Mouse (Mus musculus) heart, embryonic 13.5 days (tissue): ENCODE results near the gene Lbh. TPM values are rescaled to one million over a fixed set of nuclear protein-coding genes. Genes with fewer than 3 reads are reported as not detected.

Source experiments
- ATAC-seq: fragments of 200-750 bp; cut with Nextera tagmentation; 2 replicates; pipeline ENCODE4 v1.8.0; 2017; ENCODE audit warnings: moderate TSS enrichment; ENCODE audit not compliant: insufficient number of reproducible peaks, low FRiP score, low TSS enrichment; ENCODE audit errors: extremely low read depth
- H3K27ac ChIP-seq: fragments of 300-500 bp; sonication (generic); replicated peaks from 2 replicates; pipeline ENCODE4 v1.5.1; 2015; ENCODE audit warnings: moderate library complexity, mild to moderate bottlenecking, inconsistent platforms
- H3K27me3 ChIP-seq: fragments of 300-500 bp; sonication (generic); replicated peaks from 2 replicates; pipeline ENCODE4 v1.6.1; 2015; ENCODE audit warnings: mild to moderate bottlenecking, inconsistent platforms
- H3K36me3 ChIP-seq: fragments of 300-500 bp; sonication (generic); 2 replicates; pipeline ENCODE4 v1.6.1; 2015; ENCODE audit warnings: mild to moderate bottlenecking, inconsistent platforms
- H3K4me1 ChIP-seq: fragments of 300-500 bp; sonication (generic); 2 replicates; pipeline ENCODE4 v1.6.1; 2015; ENCODE audit warnings: inconsistent platforms
- H3K4me2 ChIP-seq: fragments of 300-500 bp; sonication (generic); 2 replicates; pipeline ENCODE4 v1.6.1; 2015; ENCODE audit warnings: inconsistent platforms, mild to moderate bottlenecking, moderate library complexity
- H3K4me3 ChIP-seq: fragments of 300-500 bp; sonication (generic); 2 replicates; pipeline ENCODE4 v1.5.1; 2015; ENCODE audit warnings: moderate library complexity, mild to moderate bottlenecking, inconsistent platforms
- H3K9ac ChIP-seq: fragments of 300-500 bp; sonication (generic); 2 replicates; pipeline ENCODE4 v1.6.1; 2015; ENCODE audit warnings: inconsistent platforms, mild to moderate bottlenecking, moderate library complexity
- H3K9me3 ChIP-seq: fragments of 300-500 bp; sonication (generic); 2 replicates; pipeline ENCODE4 v1.6.1; 2016; ENCODE audit warnings: inconsistent platforms
- WGBS: fragments of 180-500 bp; shearing (Covaris S2); methylation state at CpG from one replicate; pipeline ENCODE4 v1.1.7; 2015; ENCODE audit warnings: mixed read lengths; 5-methylcytosine and 5-hydroxymethylcytosine counted together
- polyA plus RNA-seq: library from polyadenylated mRNA; unstranded; fragments of >200 nt; fragmentation: Nextera tagmentation; extraction: Ambion mirVana; gene quantifications from 2 replicates; pipeline ENCODE4 v1.2.1, GENCODE M21; 2015

Gene Lbh
- polyA plus RNA-seq, 1 experiment from 2014 or later: 25.6 TPM

- Histone ChIP-seq H3K27me3 (no peaks in the 10 kb centered on the region), H3K4me2 (no peak overlapping the region), H3K36me3 (no peaks in the 10 kb centered on the region), H3K4me3 (no peak overlapping the region), H3K9ac (no peak overlapping the region), H3K9me3 (no peaks in the 10 kb centered on the region), H3K27ac (no peak overlapping the region), H3K4me1 (peaks cover 19% of the 10 kb centered on the region)
- whole genome bisulfite sequencing: 72% methylated on average over 2 of the region's 2 CpGs
- ATAC-seq: no peak
These were observed 42.8 kb downstream of the Lbh start for GRCm38 (mm10) chr17:72960873-72961272.

- H3K36me3 ChIP-seq: no peaks in the 10 kb centered on the region
- H3K4me2 ChIP-seq: no peak overlapping the region
- peaks cover 29% of the 10 kb centered on the region for H3K4me1 ChIP-seq
- H3K27me3 ChIP-seq: no peaks in the 10 kb centered on the region
- H3K9me3 ChIP-seq: no peaks in the 10 kb centered on the region
- ATAC-seq: no peak
- no peak overlapping the region for H3K4me3 ChIP-seq
- no peak overlapping the region for H3K9ac ChIP-seq
- 76% methylated on average over 8 of the region's 8 CpGs for WGBS
- no peak overlapping the region for H3K27ac ChIP-seq
These were observed 44.0 kb downstream of the Lbh start for GRCm38 (mm10) chr17:72961953-72962630.

- no peak overlapping the region for H3K4me3 ChIP-seq
- H3K4me1 ChIP-seq: peaks cover 43% of the 10 kb centered on the region
- no peaks in the 10 kb centered on the region for H3K9me3 ChIP-seq
- H3K4me2 ChIP-seq: no peak overlapping the region
- H3K36me3 ChIP-seq: no peaks in the 10 kb centered on the region
- no peaks in the 10 kb centered on the region for H3K27me3 ChIP-seq
- H3K9ac ChIP-seq: 0 out of 2 replicates have a peak overlapping the region, but pooled peaks have one; percentile 10
- 50% methylated on average over 5 of the region's 5 CpGs for WGBS
- peak overlapping the region; percentile 72 for H3K27ac ChIP-seq
- no peak for ATAC-seq
These were observed 47.6 kb downstream of the Lbh start for GRCm38 (mm10) chr17:72965687-72966086.

GRCm38 (mm10) chr17:72966091-72966531, 48.0 kb downstream of the Lbh start:
- ATAC-seq: no peak
- Histone ChIP-seq H3K4me3 (no peak overlapping the region), H3K27me3 (no peaks in the 10 kb centered on the region), H3K27ac (peak overlapping the region; percentile 72), H3K36me3 (no peaks in the 10 kb centered on the region), H3K9me3 (no peaks in the 10 kb centered on the region), H3K9ac (0 out of 2 replicates have a peak overlapping the region, but pooled peaks have one; percentile 10), H3K4me2 (no peak overlapping the region), H3K4me1 (peaks cover 47% of the 10 kb centered on the region)
- 33% methylated on average over 5 of the region's 5 CpGs for WGBS

- Histone ChIP-seq H3K9me3 (no peaks in the 10 kb centered on the region), H3K4me2 (no peak overlapping the region), H3K9ac (no peak overlapping the region), H3K4me1 (peaks cover 49% of the 10 kb centered on the region), H3K4me3 (no peak overlapping the region), H3K27ac (peak overlapping the region; percentile 72), H3K27me3 (no peaks in the 10 kb centered on the region), H3K36me3 (no peaks in the 10 kb centered on the region)
- WGBS: 30% methylated on average over 3 of the region's 3 CpGs
- no peak for ATAC-seq
These were observed 48.8 kb downstream of the Lbh start for GRCm38 (mm10) chr17:72966878-72967277.

GRCm38 (mm10) chr17:72967371-72968175, 49.5 kb downstream of the Lbh start:
- H3K36me3 ChIP-seq: no peaks in the 10 kb centered on the region
- no peaks in the 10 kb centered on the region for H3K27me3 ChIP-seq
- ATAC-seq: no peak
- H3K9me3 ChIP-seq: no peaks in the 10 kb centered on the region
- H3K4me3 ChIP-seq: no peak overlapping the region
- H3K27ac ChIP-seq: peak overlapping the region; percentile 72
- H3K4me2 ChIP-seq: no peak overlapping the region
- H3K4me1 ChIP-seq: peaks cover 53% of the 10 kb centered on the region
- peak overlapping the region; percentile 48 for H3K9ac ChIP-seq
- WGBS: 29% methylated on average over 6 of the region's 6 CpGs

- Histone ChIP-seq H3K4me2 (no peak overlapping the region), H3K4me3 (no peak overlapping the region), H3K4me1 (peaks cover 64% of the 10 kb centered on the region), H3K36me3 (no peaks in the 10 kb centered on the region), H3K27me3 (no peaks in the 10 kb centered on the region), H3K9ac (no peak overlapping the region), H3K27ac (peak overlapping the region; percentile 72; the same call in 1 of the 2 replicates), H3K9me3 (no peaks in the 10 kb centered on the region)
- WGBS: 72% methylated on average over 4 of the region's 4 CpGs
- ATAC-seq: no peak
These were observed 50.6 kb downstream of the Lbh start for GRCm38 (mm10) chr17:72968666-72969065.

- H3K27ac ChIP-seq: no peak overlapping the region
These were observed 52.6 kb downstream of the Lbh start for GRCm38 (mm10) chr17:72970631-72971161.

GRCm38 (mm10) chr17:72973041-72973440, 54.9 kb downstream of the Lbh start:
- Histone ChIP-seq H3K4me2 (peak overlapping the region; percentile 1; the same call in 1 of the 2 replicates), H3K27me3 (no peaks in the 10 kb centered on the region), H3K9ac (no peak overlapping the region), H3K4me3 (no peak overlapping the region), H3K27ac (peak overlapping the region; percentile 82), H3K9me3 (no peaks in the 10 kb centered on the region), H3K4me1 (peaks cover 71% of the 10 kb centered on the region), H3K36me3 (no peaks in the 10 kb centered on the region)
- ATAC-seq: no peak
- WGBS: 42% methylated on average over 5 of the region's 5 CpGs

More at GRCm38 (mm10) chr17:72970631-72971161, 52.6 kb downstream of the Lbh start:
- WGBS: 82% methylated on average over 7 of the region's 7 CpGs
- Histone ChIP-seq H3K9ac (no peak overlapping the region), H3K27me3 (no peaks in the 10 kb centered on the region), H3K9me3 (no peaks in the 10 kb centered on the region), H3K4me1 (peaks cover 70% of the 10 kb centered on the region), H3K4me3 (no peak overlapping the region), H3K4me2 (no peak overlapping the region), H3K36me3 (no peaks in the 10 kb centered on the region)
- ATAC-seq: no peak

- H3K4me1 ChIP-seq: peaks cover 69% of the 10 kb centered on the region
- H3K27me3 ChIP-seq: no peaks in the 10 kb centered on the region
- peak overlapping the region; percentile 29 for H3K4me2 ChIP-seq
- H3K9me3 ChIP-seq: no peaks in the 10 kb centered on the region
- peak; percentile 57; the same call in 1 of the 2 replicates for ATAC-seq
- 15% methylated on average over 11 of the region's 11 CpGs for WGBS
- peak overlapping the region; percentile 92 for H3K27ac ChIP-seq
- peak overlapping the region; percentile 50 for H3K9ac ChIP-seq
- H3K36me3 ChIP-seq: no peaks in the 10 kb centered on the region
- no peak overlapping the region for H3K4me3 ChIP-seq
These were observed 58.4 kb downstream of the Lbh start for GRCm38 (mm10) chr17:72976258-72977231.
